Mouse (Mus musculus) lung, postnatal 0 days (tissue): ENCODE results near the gene Aifm1. TPM values are rescaled to one million over a fixed set of nuclear protein-coding genes. Genes with fewer than 3 reads are reported as not detected.

Experiments
- ATAC-seq: fragments of 200-750 bp; cut with Nextera tagmentation; 2 replicates; pipeline ENCODE4 v1.8.0; 2017; ENCODE audit warnings: moderate library complexity
- DNase-seq: peaks from one replicate; pipeline ENCODE4 v3.0.0-alpha.2; 2016; ENCODE audit warnings: low spot score
- H3K27ac ChIP-seq: fragments of 300-500 bp; sonication (generic); 2 replicates; pipeline ENCODE4 v1.5.1; 2014; ENCODE audit warnings: antibody characterized with exemption, mild to moderate bottlenecking, low read length, mixed read lengths
- H3K27me3 ChIP-seq: fragments of 300-500 bp; sonication (generic); replicated peaks from 2 replicates; pipeline ENCODE4 v1.6.1; 2014; ENCODE audit warnings: low read length, mixed read lengths; ENCODE audit not compliant: insufficient read depth
- H3K36me3 ChIP-seq: fragments of 300-500 bp; sonication (generic); 2 replicates; pipeline ENCODE4 v1.6.1; 2014; ENCODE audit warnings: low read length, mixed read lengths; ENCODE audit not compliant: insufficient read depth
- H3K4me1 ChIP-seq: fragments of 300-500 bp; sonication (generic); 2 replicates; pipeline ENCODE4 v1.6.1; 2014; ENCODE audit warnings: antibody characterized with exemption, low read depth, low read length, mixed read lengths; ENCODE audit not compliant: insufficient read depth
- H3K4me2 ChIP-seq: fragments of 300-500 bp; sonication (generic); replicated peaks from 2 replicates; pipeline ENCODE4 v1.6.1; 2014; ENCODE audit warnings: low read depth, mild to moderate bottlenecking, low read length, moderate library complexity, mixed read lengths
- H3K4me3 ChIP-seq: fragments of 300-500 bp; sonication (generic); 2 replicates; pipeline ENCODE4 v1.5.1; 2014; ENCODE audit warnings: low read depth, low read length
- H3K9ac ChIP-seq: fragments of 300-500 bp; sonication (generic); replicated peaks from 2 replicates; pipeline ENCODE4 v1.6.1; 2014; ENCODE audit warnings: low read depth, mild to moderate bottlenecking
- H3K9me3 ChIP-seq: fragments of 300-500 bp; sonication (generic); 2 replicates; pipeline ENCODE4 v1.6.1; 2016; ENCODE audit warnings: low read length, mixed read lengths
- CTCF ChIP-seq: IDR thresholded peaks from 2 replicates; pipeline ENCODE4 v1.5.1; 2016; ENCODE audit warnings: antibody characterized with exemption, mild to moderate bottlenecking
- EP300 ChIP-seq: IDR thresholded peaks from 2 replicates; pipeline ENCODE4 v1.6.1; 2016; ENCODE audit warnings: antibody characterized with exemption, mild to moderate bottlenecking, control low read depth
- WGBS: fragments of 180-500 bp; shearing (Covaris S2); extraction: QIAGEN DNeasy Blood & Tissue Kit; methylation state at CpG from one replicate; pipeline ENCODE4 v1.1.7; 2014; 5-methylcytosine and 5-hydroxymethylcytosine counted together
- polyA plus RNA-seq: library from polyadenylated mRNA; unstranded; fragments of >200 nt; fragmentation: Nextera tagmentation; extraction: Ambion mirVana; gene quantifications from 2 replicates; pipeline ENCODE4 v1.2.1, GENCODE M21; 2015

Aifm1 gene
- 30.4 and 33.5 TPM in 2 replicates for polyA plus RNA-seq

DNA sequence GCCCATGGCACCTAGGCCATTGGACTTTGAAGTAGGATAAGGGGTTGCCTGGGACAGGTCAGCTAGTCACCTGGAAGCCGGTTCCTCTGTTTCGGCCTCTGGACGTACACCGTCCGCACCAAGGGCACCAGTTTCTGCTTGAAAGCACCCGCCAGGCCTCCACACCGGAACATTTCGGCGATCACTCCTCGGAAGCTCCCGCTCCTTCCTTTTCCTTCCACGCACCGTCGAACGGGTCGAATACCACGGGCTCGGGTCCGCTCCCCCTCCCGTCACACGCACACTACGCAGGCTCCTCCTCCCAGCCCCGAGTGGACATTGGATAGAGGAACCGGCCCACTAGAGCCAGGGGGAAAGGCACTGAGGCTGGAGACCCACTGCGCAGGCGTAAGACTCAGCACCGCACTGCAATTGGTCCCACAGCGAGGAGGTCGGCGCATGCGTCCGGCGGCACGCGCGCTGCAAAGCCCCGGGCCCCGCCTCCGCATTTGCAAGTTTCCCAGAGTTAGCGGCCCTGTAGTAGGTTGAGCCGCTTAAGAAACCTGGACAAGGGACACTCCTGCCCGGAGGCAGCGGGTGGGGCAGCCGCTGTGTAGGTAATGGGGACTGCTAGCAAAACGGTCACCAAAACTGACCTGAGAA is at the start of gene Aifm1:
Aifm1 (minus strand) TSS at position 398 of the 642 bp plus-strand sequence.
- H3K9ac ChIP-seq: peak within 1 kb of the TSS; percentile 27; the same call in 1 of the 2 replicates
- peak; percentile 99 for ATAC-seq
- H3K27me3 ChIP-seq: no peaks in the 10 kb centered on the region
- H3K9me3 ChIP-seq: no peaks in the 10 kb centered on the region
- H3K27ac ChIP-seq: peak within 1 kb of the TSS; percentile 47; the same call in 1 of the 2 replicates
- H3K36me3 ChIP-seq: no peaks in the 10 kb centered on the region
- peak; percentile 97 for DNase-seq
- 10% methylated on average over 43 of the region's 45 CpGs for whole genome bisulfite sequencing
- H3K4me3 ChIP-seq: peak within 1 kb of the TSS; percentile 40
- TF ChIP-seq EP300: no peak
- TF ChIP-seq CTCF: no peak
- no peaks in the 10 kb centered on the region for H3K4me1 ChIP-seq
- H3K4me2 ChIP-seq: peak within 1 kb of the TSS; percentile 51

DNA sequence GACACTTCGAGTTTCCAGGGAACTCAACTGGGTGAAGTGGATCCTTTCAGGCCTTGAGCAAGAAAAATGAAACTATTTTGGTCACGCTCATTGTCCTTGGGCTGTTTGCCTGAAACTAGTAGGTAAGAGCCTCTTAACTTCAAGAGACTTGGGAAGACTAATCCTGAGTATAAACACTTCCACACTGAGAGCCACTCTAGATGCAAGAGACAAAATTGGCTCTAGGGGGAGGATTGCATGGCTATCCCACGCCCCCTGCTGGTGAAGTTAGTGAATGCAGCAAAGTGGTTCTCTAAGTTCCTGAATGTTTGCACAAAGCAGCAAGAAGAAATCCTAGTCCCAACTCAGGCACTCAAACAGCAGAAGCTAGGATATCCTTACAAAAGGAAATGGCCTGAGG is 18.8 kb upstream of the Aifm1 start:
- Histone ChIP-seq H3K36me3 (no peaks in the 10 kb centered on the region), H3K4me1 (no peaks in the 10 kb centered on the region), H3K27me3 (no peaks in the 10 kb centered on the region), H3K4me2 (no peak overlapping the region), H3K4me3 (no peak overlapping the region), H3K9me3 (no peaks in the 10 kb centered on the region), H3K27ac (no peak overlapping the region), H3K9ac (no peak overlapping the region)
- ATAC-seq: peak; percentile 98
- WGBS: 35% methylated on average over 3 of the region's 3 CpGs
- peak; percentile 79 for TF ChIP-seq EP300
- peak; percentile 93 for TF ChIP-seq CTCF
- DNase-seq: peak; percentile 86

GRCm38 (mm10) chrX:48526435-48526834 is 13.1 kb upstream of the Aifm1 start:
- 35% methylated on average over 3 of the region's 3 CpGs for WGBS
- ATAC-seq (no peak), DNase-seq (no peak)
- no peak for TF ChIP-seq EP300
- no peak for TF ChIP-seq CTCF
- Histone ChIP-seq H3K27ac (no peak overlapping the region), H3K36me3 (no peaks in the 10 kb centered on the region), H3K4me2 (no peak overlapping the region), H3K27me3 (no peaks in the 10 kb centered on the region), H3K4me3 (no peak overlapping the region), H3K9ac (no peak overlapping the region), H3K4me1 (no peaks in the 10 kb centered on the region), H3K9me3 (no peaks in the 10 kb centered on the region)

DNA sequence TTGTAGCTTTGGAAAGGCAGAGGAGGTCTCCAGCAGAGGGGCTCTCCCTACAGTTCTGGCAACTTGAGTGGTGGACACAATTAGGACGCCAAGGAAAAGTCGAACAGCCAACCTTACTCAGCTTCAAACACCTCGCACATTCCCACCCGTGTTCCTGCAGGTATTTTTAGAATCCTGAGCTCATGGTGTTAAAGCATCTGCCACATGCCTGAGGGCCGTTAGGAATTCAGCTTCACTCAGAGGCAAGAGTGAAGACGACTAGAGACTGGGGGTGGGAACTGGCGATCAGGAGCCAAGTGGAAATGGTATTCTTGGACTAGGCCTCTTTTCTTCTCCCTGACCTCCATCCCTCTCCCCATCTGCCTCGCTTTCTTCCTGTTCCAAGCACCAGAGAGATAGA is 12.5 kb upstream of the Aifm1 start:
- TF ChIP-seq CTCF (no peak), EP300 (no peak)
- WGBS: 49% methylated on average over 8 of the region's 8 CpGs
- H3K4me2 ChIP-seq: no peak overlapping the region

DNA sequence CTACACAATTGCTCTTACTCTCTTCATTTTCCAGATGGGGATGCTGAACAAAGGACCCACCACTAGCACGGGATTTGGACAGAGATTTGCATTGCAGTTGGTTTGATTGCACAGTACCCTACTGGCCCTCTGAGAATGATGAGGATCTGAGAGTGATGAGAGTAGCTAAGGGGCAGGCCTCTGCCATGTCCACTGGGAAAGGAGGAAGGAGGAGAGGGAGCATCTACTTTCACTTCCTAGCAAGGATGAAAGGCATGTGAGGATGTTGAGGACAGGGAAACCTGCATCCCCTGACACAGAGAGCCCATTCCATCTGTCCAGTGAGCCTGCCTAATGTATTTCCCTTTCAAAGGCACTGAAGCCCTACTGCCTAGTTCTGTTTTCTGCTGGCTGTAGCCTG is 12.0 kb upstream of the Aifm1 start:
- H3K4me1 ChIP-seq: no peaks in the 10 kb centered on the region
- TF ChIP-seq CTCF: no peak
- TF ChIP-seq EP300: no peak
- H3K27me3 ChIP-seq: no peaks in the 10 kb centered on the region
- H3K9ac ChIP-seq: no peak overlapping the region
- ATAC-seq (no peak), DNase-seq (no peak)
- no peaks in the 10 kb centered on the region for H3K9me3 ChIP-seq
- H3K4me2 ChIP-seq: no peak overlapping the region
- no peaks in the 10 kb centered on the region for H3K36me3 ChIP-seq
- WGBS: 70% methylated on average over 1 of the region's 1 CpGs
- H3K27ac ChIP-seq: no peak overlapping the region
- H3K4me3 ChIP-seq: no peak overlapping the region

More for the DNA sequence above, 12.5 kb upstream of the Aifm1 start:
- DNase-seq (no peak), ATAC-seq (no peak)
- Histone ChIP-seq H3K27me3 (no peaks in the 10 kb centered on the region), H3K36me3 (no peaks in the 10 kb centered on the region), H3K9ac (no peak overlapping the region), H3K9me3 (no peaks in the 10 kb centered on the region), H3K4me3 (no peak overlapping the region), H3K4me1 (no peaks in the 10 kb centered on the region), H3K27ac (no peak overlapping the region)

GRCm38 (mm10) chrX:48523512-48523911 is 10.1 kb upstream of the Aifm1 start:
- ATAC-seq (no peak), DNase-seq (no peak)
- Histone ChIP-seq H3K4me1 (no peaks in the 10 kb centered on the region), H3K9me3 (no peaks in the 10 kb centered on the region), H3K4me2 (no peak overlapping the region), H3K9ac (no peak overlapping the region), H3K36me3 (no peaks in the 10 kb centered on the region), H3K27me3 (no peaks in the 10 kb centered on the region), H3K4me3 (no peak overlapping the region), H3K27ac (no peak overlapping the region)
- 52% methylated on average over 3 of the region's 3 CpGs for WGBS
- TF ChIP-seq CTCF (no peak), EP300 (no peak)
